ENCODE assay signal across 16 mouse cellular contexts in the genomic region with DNA sequence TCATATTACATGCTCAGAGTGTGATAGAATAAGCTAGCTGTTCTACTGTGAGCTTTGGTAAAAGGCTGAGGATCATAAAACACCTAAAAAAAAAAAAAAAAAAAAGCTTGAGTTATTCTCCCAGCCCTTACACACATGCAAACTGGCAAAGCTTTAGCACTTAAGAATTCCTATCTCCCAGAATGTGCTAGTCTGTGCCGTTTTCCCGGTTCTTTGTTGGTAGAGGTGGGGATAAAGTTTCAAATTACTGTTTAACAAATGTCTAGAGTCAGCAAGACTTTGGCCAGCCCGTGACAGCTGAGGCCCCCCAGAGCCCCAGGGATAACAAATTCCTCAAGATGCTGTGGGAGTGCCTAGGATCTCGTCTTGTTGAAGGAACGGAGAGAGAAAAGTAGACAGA.
DNase-seq lines count a peak whose midpoint lies in the region; ATAC-seq and TF ChIP-seq lines count a peak whose summit lies in the region.
"Had no signal": no experiment of that assay in that cellular context is flagged by ENCODE, and none has a peak within 500 bp of the region (broad histone marks: within the 10 kb centered on the region; RNA-seq: fewer than 3 reads in every experiment).

No protein-coding gene starts in this region.

- no peak overlapping the region for H3K4me2 ChIP-seq in lung, embryonic 14.5 days
- no peak overlapping the region for H3K4me2 ChIP-seq in embryonic facial prominence, embryonic 11.5 days (ENCODE audit: low read depth, low read length)
- H3K4me2 ChIP-seq in kidney, postnatal 0 days (ENCODE audit: low read length) = no peak overlapping the region
- no peak overlapping the region for H3K4me2 ChIP-seq in neural tube, embryonic 11.5 days (ENCODE audit: low read depth)
- H3K4me2 ChIP-seq: heart, embryonic 15.5 days; hindbrain, embryonic 15.5 days had no signal

- intact Hi-C loops in left cerebral cortex, postnatal 4 days (cut with DNase I) = no loop called here

- no peaks in the 10 kb centered on the region for H3K9me3 ChIP-seq in lung, embryonic 14.5 days (ENCODE audit: low read depth, low read length)
- no peaks in the 10 kb centered on the region for H3K9me3 ChIP-seq in embryonic facial prominence, embryonic 11.5 days (replicated peaks; ENCODE audit: control insufficient read depth, low read length)
- no peaks in the 10 kb centered on the region for H3K9me3 ChIP-seq in kidney, postnatal 0 days (replicated peaks; ENCODE audit: low read length)
- no peaks in the 10 kb centered on the region for H3K9me3 ChIP-seq in neural tube, embryonic 11.5 days (ENCODE audit: control insufficient read depth, low read length)
- H3K9me3 ChIP-seq in midbrain, embryonic 10.5 days (replicated peaks) = no peaks in the 10 kb centered on the region
- H3K9me3 ChIP-seq: heart, embryonic 15.5 days; hindbrain, embryonic 15.5 days had no signal

- H3K9ac ChIP-seq in lung, embryonic 14.5 days = no peak overlapping the region
- no peak overlapping the region for H3K9ac ChIP-seq in embryonic facial prominence, embryonic 11.5 days (replicated peaks; ENCODE audit: low read length)
- no peak overlapping the region for H3K9ac ChIP-seq in kidney, postnatal 0 days (ENCODE audit: low read depth, low read length)
- H3K9ac ChIP-seq in neural tube, embryonic 11.5 days (ENCODE audit: low read length) = no peak overlapping the region
- H3K9ac ChIP-seq: heart, embryonic 15.5 days; hindbrain, embryonic 15.5 days had no signal

- no peaks in the 10 kb centered on the region for H3K4me1 ChIP-seq in lung, embryonic 14.5 days (ENCODE audit: insufficient read depth)
- no peaks in the 10 kb centered on the region for H3K4me1 ChIP-seq in embryonic facial prominence, embryonic 11.5 days (ENCODE audit: control insufficient read depth, insufficient read depth, low read length)
- H3K4me1 ChIP-seq in kidney, postnatal 0 days (replicated peaks; ENCODE audit: insufficient read depth, low read length) = no peaks in the 10 kb centered on the region
- H3K4me1 ChIP-seq in neural tube, embryonic 11.5 days (ENCODE audit: control insufficient read depth, insufficient read depth, low read length) = no peaks in the 10 kb centered on the region
- 0 out of 2 replicates have a peak, but pooled peaks cover 3% of the 10 kb centered on the region for H3K4me1 ChIP-seq in midbrain, embryonic 10.5 days
- H3K4me1 ChIP-seq: heart, embryonic 15.5 days had no signal

- no peaks in the 10 kb centered on the region for H3K36me3 ChIP-seq in lung, embryonic 14.5 days (ENCODE audit: insufficient read depth)
- H3K36me3 ChIP-seq in embryonic facial prominence, embryonic 11.5 days (replicated peaks; ENCODE audit: control insufficient read depth, insufficient read depth, low read depth, low read length) = no peaks in the 10 kb centered on the region
- no peaks in the 10 kb centered on the region for H3K36me3 ChIP-seq in kidney, postnatal 0 days (ENCODE audit: insufficient read depth, low read length)
- no peaks in the 10 kb centered on the region for H3K36me3 ChIP-seq in neural tube, embryonic 11.5 days (ENCODE audit: control insufficient read depth, insufficient read depth, low read length)
- no peaks in the 10 kb centered on the region for H3K36me3 ChIP-seq in midbrain, embryonic 10.5 days
- H3K36me3 ChIP-seq: heart, embryonic 15.5 days; hindbrain, embryonic 15.5 days had no signal

- 4% methylated on average over 5 of the region's 5 CpGs for WGBS in lung, embryonic 14.5 days
- 4% methylated on average over 5 of the region's 5 CpGs for WGBS in embryonic facial prominence, embryonic 11.5 days
- 14% methylated on average over 5 of the region's 5 CpGs for WGBS in kidney, postnatal 0 days
- 26% methylated on average over 5 of the region's 5 CpGs for WGBS in neural tube, embryonic 11.5 days
- 34% methylated on average over 5 of the region's 5 CpGs for WGBS in midbrain, embryonic 10.5 days

- no peaks in the 10 kb centered on the region for H3K27me3 ChIP-seq in lung, embryonic 14.5 days (ENCODE audit: insufficient read depth, low read length)
- no peaks in the 10 kb centered on the region for H3K27me3 ChIP-seq in embryonic facial prominence, embryonic 11.5 days (ENCODE audit: control insufficient read depth, insufficient read depth, low read length)
- H3K27me3 ChIP-seq in kidney, postnatal 0 days (ENCODE audit: insufficient read depth, low read length) = no peaks in the 10 kb centered on the region
- H3K27me3 ChIP-seq in neural tube, embryonic 11.5 days (ENCODE audit: control insufficient read depth, insufficient read depth, low read length) = no peaks in the 10 kb centered on the region
- no peaks in the 10 kb centered on the region for H3K27me3 ChIP-seq in midbrain, embryonic 10.5 days (ENCODE audit: low read depth, poor library complexity, severe bottlenecking)
- H3K27me3 ChIP-seq: heart, embryonic 15.5 days; hindbrain, embryonic 15.5 days had no signal

- no peak overlapping the region for H3K4me3 ChIP-seq in lung, embryonic 14.5 days (ENCODE audit: low read depth, low read length)
- no peak overlapping the region for H3K4me3 ChIP-seq in embryonic facial prominence, embryonic 11.5 days (ENCODE audit: low read depth, low read length)
- no peak overlapping the region for H3K4me3 ChIP-seq in kidney, postnatal 0 days (replicated peaks; ENCODE audit: low read depth, low read length)
- no peak overlapping the region for H3K4me3 ChIP-seq in neural tube, embryonic 11.5 days (ENCODE audit: low read depth, low read length)
- no peak overlapping the region for H3K4me3 ChIP-seq in midbrain, embryonic 10.5 days
- H3K4me3 ChIP-seq: heart, embryonic 15.5 days; hindbrain, embryonic 15.5 days had no signal

- no peak for TF ChIP-seq CTCF in lung, embryonic 14.5 days (IDR thresholded peaks at IDR 0.05; ENCODE audit: low read depth)
- no peak for TF ChIP-seq CTCF in kidney, postnatal 0 days (IDR thresholded peaks at IDR 0.05; ENCODE audit: low read depth)

- peak; percentile 38 for DNase-seq in lung, embryonic 14.5 days
- DNase-seq in lung, postnatal 36 days = no peak
- DNase-seq in embryonic facial prominence, embryonic 11.5 days (ENCODE audit: low spot score) = peak; percentile 63
- peak; percentile 65 for DNase-seq in kidney, postnatal 0 days (ENCODE audit: low spot score)
- DNase-seq in neural tube, embryonic 11.5 days (ENCODE audit: low spot score) = peak; percentile 36
- no peak for DNase-seq in layer of hippocampus, adult 11-12 months (ENCODE audit: low spot score)
- DNase-seq in midbrain, embryonic 10.5 days (ENCODE audit: low spot score) = no peak
- no peak for DNase-seq in left cerebral cortex, postnatal 4 days
- DNase-seq: cerebellum, adult 11-12 months; gastrocnemius, postnatal 36 days; lung, postnatal 14 days; midbrain, embryonic 14.5 days; thymus, postnatal 14 days had no signal

- no peak overlapping the region for H3K27ac ChIP-seq in lung, embryonic 14.5 days (ENCODE audit: low read depth)
- no peak overlapping the region for H3K27ac ChIP-seq in embryonic facial prominence, embryonic 11.5 days (replicated peaks; ENCODE audit: low read depth, low read length)
- no peak overlapping the region for H3K27ac ChIP-seq in kidney, postnatal 0 days
- no peak overlapping the region for H3K27ac ChIP-seq in neural tube, embryonic 11.5 days (ENCODE audit: low read depth, low read length)
- H3K27ac ChIP-seq in midbrain, embryonic 10.5 days (replicated peaks) = no peak overlapping the region
- H3K27ac ChIP-seq: heart, embryonic 15.5 days; hindbrain, embryonic 15.5 days had no signal

- peak; percentile 58 for ATAC-seq in lung, embryonic 14.5 days (ENCODE audit: insufficient read depth)
- ATAC-seq in embryonic facial prominence, embryonic 11.5 days (replicated peaks; ENCODE audit: insufficient number of reproducible peaks, low FRiP score, low TSS enrichment, low read depth) = no peak
- 0 out of 2 replicates have a peak, but pooled peaks have one; percentile 21 for ATAC-seq in kidney, postnatal 0 days (replicated peaks; ENCODE audit: low FRiP score, low read depth)
- no peak for ATAC-seq in neural tube, embryonic 11.5 days (ENCODE audit: insufficient read depth, low FRiP score, low TSS enrichment)
- ATAC-seq: CD4-positive, CD25-positive, alpha-beta regulatory T cell, adult 4 months had no signal

Comparison
In these comparisons a context has a peak if more than half of its experiments do, and no peak if none do; other contexts are left out.
1. DNase-seq: peak in lung, embryonic 14.5 days (single experiment), embryonic facial prominence, embryonic 11.5 days (single experiment), kidney, postnatal 0 days (single experiment) and neural tube, embryonic 11.5 days (single experiment); none in lung, postnatal 36 days (single experiment), layer of hippocampus, adult 11-12 months (single experiment), midbrain, embryonic 10.5 days (single experiment) and left cerebral cortex, postnatal 4 days (single experiment).
2. ATAC-seq: peak in lung, embryonic 14.5 days (single experiment) and kidney, postnatal 0 days (single experiment); none in embryonic facial prominence, embryonic 11.5 days (single experiment) and neural tube, embryonic 11.5 days (single experiment).